Mouse (Mus musculus) hindlimb bud, embryonic 11.5 days (tissue): ENCODE measurements around the gene Ric3.
A peak's percentile ranks its signal among the peaks of the same experiment; 100 is the strongest.

Source experiments
- DNase-seq: peaks from one replicate; pipeline ENCODE4 v3.0.0-alpha.2; 2012; ENCODE audit warnings: low read depth, low spot score; ENCODE audit errors: extremely low spot score

Gene Ric3

DNA sequence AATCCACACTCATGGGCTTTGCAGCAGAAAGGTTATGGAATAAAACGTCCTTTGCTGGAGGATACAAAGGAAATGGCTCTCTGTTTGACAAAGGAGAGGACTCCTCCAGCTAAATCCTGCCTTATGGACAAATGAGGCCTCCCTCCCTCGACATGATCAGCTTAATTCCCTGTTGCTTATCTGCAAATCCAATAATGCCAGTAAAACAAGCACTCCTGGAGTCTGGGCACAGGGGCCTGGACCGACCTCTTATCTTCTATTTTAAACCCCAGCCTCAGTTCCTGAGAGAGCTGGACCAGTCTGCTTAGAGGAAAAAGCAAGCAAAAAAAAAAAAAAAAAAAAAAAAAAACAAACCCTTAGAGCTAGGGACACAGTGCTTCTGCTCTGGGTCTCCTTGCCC, 79.5 kb downstream of the Ric3 start:
- no peak for DNase-seq

DNA sequence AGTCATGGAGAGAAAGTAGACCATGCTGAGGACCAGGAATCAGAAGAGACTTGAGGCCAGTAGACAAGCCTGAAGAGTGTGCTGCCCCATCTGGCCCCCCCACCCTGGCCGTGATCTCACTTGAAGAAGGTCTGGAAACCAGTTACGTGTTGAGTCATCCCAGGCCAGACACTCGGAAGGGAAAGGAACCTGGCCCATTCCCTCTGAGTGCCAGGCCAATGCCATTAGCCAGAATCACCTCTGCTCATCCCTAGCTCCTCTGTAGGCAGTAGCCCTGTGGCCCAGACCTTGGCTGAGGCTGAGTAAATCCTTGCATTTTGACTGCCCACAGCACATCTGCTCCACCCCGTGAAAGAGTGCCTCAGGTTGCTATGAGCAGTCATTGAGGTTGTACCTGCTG, 81.2 kb downstream of the Ric3 start:
- no peak for DNase-seq

- peak; percentile 31 for DNase-seq
Measured at GRCm38 (mm10) chr7:109000315-109000954, 82.7 kb downstream of the Ric3 start.

GRCm38 (mm10) chr7:108996156-108996555, 87.0 kb downstream of the Ric3 start:
- DNase-seq: no peak

DNA sequence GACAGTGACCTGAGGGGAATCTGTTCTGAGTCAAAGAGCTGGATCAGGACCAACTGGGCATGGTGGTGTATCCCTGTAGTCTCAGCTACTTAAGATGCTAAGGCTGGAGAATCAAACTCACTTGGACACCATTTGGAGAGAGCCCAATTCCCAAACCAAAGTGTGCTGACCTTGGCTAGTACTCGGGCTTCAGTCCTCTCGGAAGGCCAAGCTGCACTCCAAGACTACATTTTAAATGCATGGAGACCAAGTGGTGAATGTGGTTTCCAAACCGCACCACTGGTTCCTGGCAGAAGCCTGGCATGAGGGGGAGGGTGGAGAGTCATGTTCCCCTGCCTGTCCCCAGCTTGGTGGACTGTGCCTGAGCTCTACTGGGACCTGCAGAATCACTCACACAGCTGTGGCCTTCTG, 89.2 kb downstream of the Ric3 start:
- DNase-seq: no peak

GRCm38 (mm10) chr7:108993230-108993629, 89.9 kb downstream of the Ric3 start:
- no peak for DNase-seq

DNA sequence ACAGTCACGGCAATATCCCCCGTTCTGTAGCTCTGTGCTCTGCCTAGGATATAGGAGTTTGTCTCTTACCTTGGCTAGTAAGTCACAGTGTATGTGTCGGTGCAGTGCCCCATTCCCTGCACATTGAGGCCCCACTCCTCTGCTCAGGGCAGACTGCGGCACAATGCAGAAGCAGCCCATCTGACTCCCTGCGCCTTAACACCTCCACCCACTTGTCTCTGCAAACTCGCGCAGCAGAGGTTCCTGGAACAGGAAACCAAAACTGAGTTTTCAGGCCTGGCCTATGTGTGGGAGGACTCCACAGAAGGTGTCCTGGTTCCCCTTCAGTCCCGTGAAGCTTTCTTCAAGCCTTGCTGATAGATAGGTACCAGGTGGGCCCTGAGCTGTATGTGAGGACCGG, 91.9 kb downstream of the Ric3 start:
- no peak for DNase-seq

- no peak for DNase-seq
Measured at GRCm38 (mm10) chr7:108985934-108986708, 97.0 kb downstream of the Ric3 start.
